Mouse (Mus musculus): Measurements from ENCODE around the gene Pmepa1. TPM values are rescaled to one million over a fixed set of nuclear protein-coding genes. Genes with fewer than 3 reads are reported as not detected.

Gene Pmepa1
- polyA plus RNA-seq, 1 experiment from 2014 or later, result 12.0 TPM

- H3K27me3 ChIP-seq (replicated peaks; ENCODE audit: control insufficient read depth, insufficient read depth, low read length), result no peaks in the 10 kb centered on the region
- H3K4me2 ChIP-seq (ENCODE audit: low read length), result no peak overlapping the region
- peaks cover 20% of the 10 kb centered on the region for H3K4me1 ChIP-seq (replicated peaks; ENCODE audit: control insufficient read depth, insufficient read depth, low read length)
- ATAC-seq (replicated peaks; ENCODE audit: low FRiP score, low TSS enrichment, low read depth) (no peak), DNase-seq (ENCODE audit: low spot score) (no peak)
- no peak overlapping the region for H3K9ac ChIP-seq (ENCODE audit: low read length)
- WGBS, result 62% methylated on average over 3 of the region's 3 CpGs
- peaks cover 37% of the 10 kb centered on the region for H3K36me3 ChIP-seq (ENCODE audit: control insufficient read depth, insufficient read depth, low read length)
- H3K4me3 ChIP-seq (ENCODE audit: low read depth, low read length), result no peak overlapping the region
- H3K9me3 ChIP-seq (ENCODE audit: control insufficient read depth, low read length), result no peaks in the 10 kb centered on the region
- H3K27ac ChIP-seq (ENCODE audit: low read depth), result no peak overlapping the region
These were observed 52.2 kb downstream of the Pmepa1 start for GRCm38 (mm10) chr2:173224097-173224496.

GRCm38 (mm10) chr2:173223496-173223895, 52.8 kb downstream of the Pmepa1 start:
- Histone ChIP-seq H3K4me1 (replicated peaks; ENCODE audit: control insufficient read depth, insufficient read depth, low read length) (peaks cover 21% of the 10 kb centered on the region), H3K9ac (ENCODE audit: low read length) (no peak overlapping the region), H3K9me3 (ENCODE audit: control insufficient read depth, low read length) (no peaks in the 10 kb centered on the region), H3K27me3 (replicated peaks; ENCODE audit: control insufficient read depth, insufficient read depth, low read length) (no peaks in the 10 kb centered on the region), H3K27ac (ENCODE audit: low read depth) (no peak overlapping the region), H3K4me2 (ENCODE audit: low read length) (no peak overlapping the region), H3K36me3 (ENCODE audit: control insufficient read depth, insufficient read depth, low read length) (peaks cover 31% of the 10 kb centered on the region), H3K4me3 (ENCODE audit: low read depth, low read length) (no peak overlapping the region)
- no peak for ATAC-seq (replicated peaks; ENCODE audit: low FRiP score, low TSS enrichment, low read depth)
- 69% methylated on average over 3 of the region's 3 CpGs for WGBS
- no peak for DNase-seq (ENCODE audit: low spot score)

- no peak overlapping the region for H3K9ac ChIP-seq (ENCODE audit: low read length)
- no peak overlapping the region for H3K4me2 ChIP-seq (ENCODE audit: low read length)
- H3K27ac ChIP-seq (ENCODE audit: low read depth), result no peak overlapping the region
- DNase-seq (ENCODE audit: low spot score) (no peak), ATAC-seq (replicated peaks; ENCODE audit: low FRiP score, low TSS enrichment, low read depth) (no peak)
- peaks cover 7% of the 10 kb centered on the region; the same call in 1 of the 2 replicates for H3K36me3 ChIP-seq (ENCODE audit: control insufficient read depth, insufficient read depth, low read length)
- H3K4me1 ChIP-seq (replicated peaks; ENCODE audit: control insufficient read depth, insufficient read depth, low read length), result peaks cover 15% of the 10 kb centered on the region
- H3K27me3 ChIP-seq (replicated peaks; ENCODE audit: control insufficient read depth, insufficient read depth, low read length), result no peaks in the 10 kb centered on the region
- no peaks in the 10 kb centered on the region for H3K9me3 ChIP-seq (ENCODE audit: control insufficient read depth, low read length)
- 89% methylated on average over 9 of the region's 9 CpGs for WGBS
- H3K4me3 ChIP-seq (ENCODE audit: low read depth, low read length), result no peak overlapping the region
These were observed 55.6 kb downstream of the Pmepa1 start for GRCm38 (mm10) chr2:173220754-173221153.

GRCm38 (mm10) chr2:173219256-173219954, 56.9 kb downstream of the Pmepa1 start:
- H3K4me1 ChIP-seq (replicated peaks; ENCODE audit: control insufficient read depth, insufficient read depth, low read length), result peaks cover 7% of the 10 kb centered on the region; the same call in 1 of the 2 replicates
- no peak overlapping the region for H3K27ac ChIP-seq (ENCODE audit: low read depth)
- H3K9me3 ChIP-seq (ENCODE audit: control insufficient read depth, low read length), result 0 out of 2 replicates have a peak, but pooled peaks cover 2% of the 10 kb centered on the region
- no peaks in the 10 kb centered on the region for H3K27me3 ChIP-seq (replicated peaks; ENCODE audit: control insufficient read depth, insufficient read depth, low read length)
- 45% methylated on average over 10 of the region's 10 CpGs for WGBS
- no peak overlapping the region for H3K4me2 ChIP-seq (ENCODE audit: low read length)
- no peak overlapping the region for H3K9ac ChIP-seq (ENCODE audit: low read length)
- 0 out of 2 replicates have a peak, but pooled peaks cover 2% of the 10 kb centered on the region for H3K36me3 ChIP-seq (ENCODE audit: control insufficient read depth, insufficient read depth, low read length)
- ATAC-seq (replicated peaks; ENCODE audit: low FRiP score, low TSS enrichment, low read depth) (peak; percentile 63; the same call in 1 of the 2 replicates), DNase-seq (ENCODE audit: low spot score) (peak; percentile 77)
- H3K4me3 ChIP-seq (ENCODE audit: low read depth, low read length), result no peak overlapping the region

- DNase-seq (ENCODE audit: low spot score) (peak; percentile 50), ATAC-seq (replicated peaks; ENCODE audit: low FRiP score, low TSS enrichment, low read depth) (no peak)
- H3K9me3 ChIP-seq (ENCODE audit: control insufficient read depth, low read length), result 0 out of 2 replicates have a peak, but pooled peaks cover 5% of the 10 kb centered on the region
- no peak within 1 kb of the TSS for H3K4me3 ChIP-seq (ENCODE audit: low read depth, low read length)
- H3K9ac ChIP-seq (ENCODE audit: low read length), result no peak within 1 kb of the TSS
- no peaks in the 10 kb centered on the region for H3K36me3 ChIP-seq (ENCODE audit: control insufficient read depth, insufficient read depth, low read length)
- 70% methylated on average over 11 of the region's 11 CpGs for WGBS
- H3K4me1 ChIP-seq (replicated peaks; ENCODE audit: control insufficient read depth, insufficient read depth, low read length), result peaks cover 7% of the 10 kb centered on the region; the same call in 1 of the 2 replicates
- no peak within 1 kb of the TSS for H3K4me2 ChIP-seq (ENCODE audit: low read length)
- H3K27me3 ChIP-seq (replicated peaks; ENCODE audit: control insufficient read depth, insufficient read depth, low read length), result no peaks in the 10 kb centered on the region
- no peak within 1 kb of the TSS for H3K27ac ChIP-seq (ENCODE audit: low read depth)
These were observed 57.8 kb downstream of the Pmepa1 start, which contains the start of gene Zbp1 for GRCm38 (mm10) chr2:173218416-173219141. Gene Zbp1 (minus strand): TSS chr2:173218923.

GRCm38 (mm10) chr2:173217763-173218258, 58.5 kb downstream of the Pmepa1 start:
- H3K36me3 ChIP-seq (ENCODE audit: control insufficient read depth, insufficient read depth, low read length), result no peaks in the 10 kb centered on the region
- no peaks in the 10 kb centered on the region for H3K27me3 ChIP-seq (replicated peaks; ENCODE audit: control insufficient read depth, insufficient read depth, low read length)
- no peak overlapping the region for H3K4me3 ChIP-seq (ENCODE audit: low read depth, low read length)
- H3K4me2 ChIP-seq (ENCODE audit: low read length), result no peak overlapping the region
- H3K9ac ChIP-seq (ENCODE audit: low read length), result no peak overlapping the region
- peaks cover 7% of the 10 kb centered on the region; the same call in 1 of the 2 replicates for H3K4me1 ChIP-seq (replicated peaks; ENCODE audit: control insufficient read depth, insufficient read depth, low read length)
- ATAC-seq (replicated peaks; ENCODE audit: low FRiP score, low TSS enrichment, low read depth) (no peak), DNase-seq (ENCODE audit: low spot score) (peak; percentile 46)
- WGBS, result 94% methylated on average over 5 of the region's 5 CpGs
- H3K27ac ChIP-seq (ENCODE audit: low read depth), result no peak overlapping the region
- 0 out of 2 replicates have a peak, but pooled peaks cover 5% of the 10 kb centered on the region for H3K9me3 ChIP-seq (ENCODE audit: control insufficient read depth, low read length)

GRCm38 (mm10) chr2:173217246-173217645, 59.1 kb downstream of the Pmepa1 start:
- Histone ChIP-seq H3K36me3 (ENCODE audit: control insufficient read depth, insufficient read depth, low read length) (no peaks in the 10 kb centered on the region), H3K9ac (ENCODE audit: low read length) (no peak overlapping the region), H3K27ac (ENCODE audit: low read depth) (no peak overlapping the region), H3K4me1 (replicated peaks; ENCODE audit: control insufficient read depth, insufficient read depth, low read length) (peaks cover 7% of the 10 kb centered on the region; the same call in 1 of the 2 replicates), H3K4me2 (ENCODE audit: low read length) (no peak overlapping the region), H3K4me3 (ENCODE audit: low read depth, low read length) (no peak overlapping the region), H3K27me3 (replicated peaks; ENCODE audit: control insufficient read depth, insufficient read depth, low read length) (no peaks in the 10 kb centered on the region), H3K9me3 (ENCODE audit: control insufficient read depth, low read length) (0 out of 2 replicates have a peak, but pooled peaks cover 5% of the 10 kb centered on the region)
- DNase-seq (ENCODE audit: low spot score) (no peak), ATAC-seq (replicated peaks; ENCODE audit: low FRiP score, low TSS enrichment, low read depth) (no peak)
- WGBS, result 71% methylated on average over 3 of the region's 3 CpGs

- H3K9ac ChIP-seq (ENCODE audit: low read length), result no peak overlapping the region
- ATAC-seq (replicated peaks; ENCODE audit: low FRiP score, low TSS enrichment, low read depth), result no peak
These were observed 59.5 kb downstream of the Pmepa1 start for GRCm38 (mm10) chr2:173216840-173217239.

More at GRCm38 (mm10) chr2:173216840-173217239, 59.5 kb downstream of the Pmepa1 start:
- peak; percentile 33 for DNase-seq (ENCODE audit: low spot score)
- no peak overlapping the region for H3K27ac ChIP-seq (ENCODE audit: low read depth)
- no peak overlapping the region for H3K4me2 ChIP-seq (ENCODE audit: low read length)
- H3K9me3 ChIP-seq (ENCODE audit: control insufficient read depth, low read length), result 0 out of 2 replicates have a peak, but pooled peaks cover 5% of the 10 kb centered on the region
- H3K27me3 ChIP-seq (replicated peaks; ENCODE audit: control insufficient read depth, insufficient read depth, low read length), result no peaks in the 10 kb centered on the region
- H3K36me3 ChIP-seq (ENCODE audit: control insufficient read depth, insufficient read depth, low read length), result no peaks in the 10 kb centered on the region
- peaks cover 7% of the 10 kb centered on the region; the same call in 1 of the 2 replicates for H3K4me1 ChIP-seq (replicated peaks; ENCODE audit: control insufficient read depth, insufficient read depth, low read length)
- WGBS, result 93% methylated on average over 7 of the region's 7 CpGs
- no peak overlapping the region for H3K4me3 ChIP-seq (ENCODE audit: low read depth, low read length)
